Mouse (Mus musculus) ES-Bruce4 (cell line): ENCODE results near the gene Abhd12b.

ENCODE experiments used
- CTCF ChIP-seq: IDR thresholded peaks from one replicate; pipeline ENCODE4 v1.8.1; 2011; ENCODE audit warnings: low read depth, low read length
- EP300 ChIP-seq: IDR thresholded peaks from 2 replicates; pipeline ENCODE4 v1.6.1; 2011; ENCODE audit warnings: low read depth, low read length; ENCODE audit not compliant: insufficient read depth
- POLR2A ChIP-seq: IDR thresholded peaks from one replicate; pipeline ENCODE4 v1.8.1; 2011; ENCODE audit warnings: low read length; ENCODE audit not compliant: insufficient read depth

- no peak for TF ChIP-seq CTCF
- no peak for TF ChIP-seq POLR2A
- TF ChIP-seq EP300, result no peak
Measured at GRCm38 (mm10) chr12:70196341-70196740, 42.4 kb downstream of the Abhd12b start.
